Comparison of ENCODE assay signal across 8 mouse cellular contexts in the genomic region with DNA sequence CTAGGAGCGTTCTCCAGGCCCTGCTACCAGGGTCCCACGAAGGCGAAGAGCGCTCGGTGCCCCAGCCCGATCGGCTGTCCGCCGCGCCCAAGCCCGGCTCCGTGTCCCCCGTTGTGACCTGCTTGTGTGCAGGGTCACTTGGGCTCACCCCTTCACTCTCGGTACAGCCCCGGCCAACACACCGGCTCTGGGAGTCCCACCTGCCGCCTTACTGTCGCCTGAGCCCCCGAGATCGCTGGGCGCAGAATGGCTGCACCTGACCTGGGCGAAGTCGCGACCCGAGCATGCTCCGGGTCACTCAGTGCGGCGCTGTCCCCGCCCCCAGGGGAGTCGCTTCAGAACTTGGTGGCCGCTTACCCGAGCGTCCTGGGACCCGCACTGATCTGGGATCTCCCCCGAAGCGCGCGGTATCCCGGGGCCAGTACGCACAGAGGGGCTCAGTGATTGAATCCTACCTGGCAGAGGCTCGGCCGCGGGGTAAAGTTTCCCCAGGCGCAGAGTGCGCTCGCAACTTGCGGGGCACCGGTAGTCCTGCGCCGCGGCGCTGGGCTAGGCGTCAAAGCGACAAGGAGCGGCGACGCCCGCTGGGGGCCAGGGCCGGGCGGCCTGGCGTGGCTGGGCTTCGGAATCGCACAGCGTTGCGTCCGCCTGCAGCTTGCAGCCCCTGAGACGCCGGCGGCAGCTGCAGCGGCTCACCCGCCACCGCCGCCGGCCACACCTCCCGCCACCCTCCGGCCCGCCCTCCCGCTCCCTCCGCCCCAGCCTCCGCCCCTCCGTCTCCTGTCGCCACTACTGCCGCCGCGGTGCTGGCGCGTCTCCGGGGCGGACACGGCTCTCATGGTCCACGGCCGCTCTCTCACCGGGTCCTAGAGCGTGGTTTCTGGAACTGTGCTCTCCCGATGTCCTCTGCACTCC. TPM values are rescaled to one million over a fixed set of nuclear protein-coding genes. Genes with fewer than 3 reads are reported as not detected.
A peak's percentile ranks its signal among the peaks of the same experiment; 100 is the strongest.
DNase-seq lines count a peak whose midpoint lies in the region; ATAC-seq and TF ChIP-seq lines count a peak whose summit lies in the region.

A gene (minus strand): TSS at position 689 of the 915 bp plus-strand sequence.

- H3K4me3 ChIP-seq in CH12.LX (replicated peaks in 1 of 3; ENCODE audit: low read depth in 2 of 3, low read length in 2 of 3, poor library complexity in 1 of 3) = peak within 1 kb of the TSS in 1 of 3 experiments; percentile 48
- peak within 1 kb of the TSS; percentile 81 for H3K4me3 ChIP-seq in heart, embryonic 16.5 days (ENCODE audit: low read length)
- H3K4me3 ChIP-seq in lung, adult 2 months (replicated peaks; ENCODE audit: extremely low read depth, low read depth, low read length) = peak within 1 kb of the TSS; percentile 68
- H3K4me3 ChIP-seq in olfactory bulb, adult 2 months (ENCODE audit: insufficient read depth, low read depth, low read length) = peak within 1 kb of the TSS; percentile 48
- peak within 1 kb of the TSS; percentile 44 for H3K4me3 ChIP-seq in thymus, adult 2 months (ENCODE audit: control insufficient read depth, insufficient read depth, low read length)

- no peaks in the 10 kb centered on the region for H3K79me2 ChIP-seq in CH12.LX (replicated peaks; ENCODE audit: control insufficient read depth, extremely low read depth, insufficient read depth, poor library complexity, severe bottlenecking)

- no peak for TF ChIP-seq CTCF in CH12.LX (conservative IDR thresholded peaks at IDR 0.05 in 1 of 2, IDR thresholded peaks at IDR 0.05 in 1 of 2; ENCODE audit: low read depth in 2 of 2, low read length in 2 of 2)
- no peak for TF ChIP-seq CTCF in lung, adult 2 months (IDR thresholded peaks at IDR 0.05; ENCODE audit: insufficient read depth, low read length)
- TF ChIP-seq CTCF in olfactory bulb, adult 2 months (IDR thresholded peaks at IDR 0.05; ENCODE audit: insufficient read depth, low read depth, low read length) = no peak
- no peak for TF ChIP-seq CTCF in thymus, adult 2 months (IDR thresholded peaks at IDR 0.05; ENCODE audit: borderline replicate concordance, control insufficient read depth, extremely low read depth, insufficient read depth, low read length, poor library complexity)

- WGBS in heart, embryonic 16.5 days = under 1% methylated on average over 91 of the region's 95 CpGs
- WGBS in lung, adult 2 months = under 1% methylated on average over 95 of the region's 95 CpGs
- under 1% methylated on average over 95 of the region's 95 CpGs for WGBS in olfactory bulb, adult 2 months
- under 1% methylated on average over 93 of the region's 95 CpGs for WGBS in thymus, adult 2 months

- DNase-seq in CH12.LX (ENCODE audit: extremely low read depth) = peak; percentile 30
- peak; percentile 43 for DNase-seq in c-Kit-positive CD71-negative TER-119-negative erythroid progenitor cells, embryonic 14.5 days (ENCODE audit: low read depth)
- DNase-seq in kidney, postnatal 14 days = peak; percentile 87
- DNase-seq in lung, adult 2 months = peak; percentile 73
- peak; percentile 42 for DNase-seq in thymus, adult 2 months

- no peak within 1 kb of the TSS for H3K27ac ChIP-seq in CH12.LX (ENCODE audit: insufficient read depth, low read depth)
- H3K27ac ChIP-seq in heart, embryonic 16.5 days (ENCODE audit: low read length) = peak within 1 kb of the TSS; percentile 85
- H3K27ac ChIP-seq in olfactory bulb, adult 2 months (ENCODE audit: insufficient read depth, low read depth, low read length) = no peak within 1 kb of the TSS
- H3K27ac ChIP-seq in thymus, adult 2 months (ENCODE audit: control insufficient read depth, insufficient read depth, low read length) = no peak within 1 kb of the TSS

- dilution Hi-C loops in CH12.LX (cut with MboI; ENCODE audit: extremely low pct_ligation_motif_present, extremely low pct_unique_long_range_greater_than_20kb, low sequenced_read_pairs) = no loop called here

- peaks cover 98% of the 10 kb centered on the region for H3K27me3 ChIP-seq in CH12.LX (replicated peaks)
- no peaks in the 10 kb centered on the region for H3K27me3 ChIP-seq in heart, embryonic 16.5 days (ENCODE audit: control insufficient read depth, insufficient read depth, low read length)
- peaks cover 7% of the 10 kb centered on the region; the same call in 1 of the 2 replicates for H3K27me3 ChIP-seq in thymus, adult 2 months (ENCODE audit: control insufficient read depth, insufficient read depth, low read length)

- peak within 1 kb of the TSS; percentile 96 for H3K4me2 ChIP-seq in CH12.LX (ENCODE audit: insufficient read depth, low read depth, poor library complexity, severe bottlenecking)
- H3K4me2 ChIP-seq in heart, embryonic 16.5 days (ENCODE audit: low read depth, low read length) = peak within 1 kb of the TSS; percentile 97

- peak; percentile 85 for ATAC-seq in erythroid progenitor cell, adult 5-6 weeks (replicated peaks; ENCODE audit: low FRiP score, poor library complexity, severe bottlenecking)
- peak; percentile 82 for ATAC-seq in heart, embryonic 16.5 days (replicated peaks; ENCODE audit: extremely low read depth, insufficient read depth, low FRiP score)

- H3K4me1 ChIP-seq in CH12.LX (ENCODE audit: control insufficient read depth in 1 of 2, insufficient read depth in 2 of 2) = peaks cover 0 to 11% of the 10 kb centered on the region in 2 experiments; a peak in 3 of 4 replicates
- H3K4me1 ChIP-seq in heart, embryonic 16.5 days (ENCODE audit: control insufficient read depth, insufficient read depth, low read length) = peaks cover 30% of the 10 kb centered on the region
- peaks cover 9% of the 10 kb centered on the region for H3K4me1 ChIP-seq in lung, adult 2 months (ENCODE audit: control insufficient read depth, insufficient read depth, low read length)
- H3K4me1 ChIP-seq in olfactory bulb, adult 2 months (ENCODE audit: control insufficient read depth, insufficient read depth, low read length) = peaks cover 15% of the 10 kb centered on the region
- peaks cover 13% of the 10 kb centered on the region for H3K4me1 ChIP-seq in thymus, adult 2 months (replicated peaks; ENCODE audit: control insufficient read depth, insufficient read depth, low read length)

- no peaks in the 10 kb centered on the region for H3K36me3 ChIP-seq in CH12.LX (replicated peaks in 1 of 2; ENCODE audit: control insufficient read depth in 1 of 2, insufficient read depth in 1 of 2, low read length in 1 of 2)
- H3K36me3 ChIP-seq in heart, embryonic 16.5 days (ENCODE audit: control insufficient read depth, insufficient read depth) = no peaks in the 10 kb centered on the region
- H3K36me3 ChIP-seq in thymus, adult 2 months (ENCODE audit: control insufficient read depth, insufficient read depth, low read length) = no peaks in the 10 kb centered on the region

- TF ChIP-seq POLR2A in CH12.LX (IDR thresholded peaks at IDR 0.05; ENCODE audit: low read depth, low read length) = no peak
- TF ChIP-seq POLR2A in lung, adult 2 months (IDR thresholded peaks at IDR 0.05; ENCODE audit: borderline replicate concordance, extremely low read depth, low read depth, low read length) = peak; percentile 56; the same call in 1 of the 2 replicates
- TF ChIP-seq POLR2A in olfactory bulb, adult 2 months (IDR thresholded peaks at IDR 0.05; ENCODE audit: insufficient read depth, low read depth, low read length) = 0 out of 2 replicates have a peak, but pooled peaks have one; percentile 19
- TF ChIP-seq POLR2A in thymus, adult 2 months (IDR thresholded peaks at IDR 0.05; ENCODE audit: control insufficient read depth, extremely low read depth, insufficient read depth, low read length, poor library complexity) = no peak

- no peak within 1 kb of the TSS for H3K9ac ChIP-seq in CH12.LX (ENCODE audit: insufficient read depth, low read depth)
- peak within 1 kb of the TSS; percentile 90 for H3K9ac ChIP-seq in heart, embryonic 16.5 days (ENCODE audit: low read length)

- no peak for TF ChIP-seq EP300 in CH12.LX (IDR thresholded peaks at IDR 0.05; ENCODE audit: low read length)

- in situ Hi-C loops in CH12.LX (cut with MboI; ENCODE audit: low pct_ligation_motif_present, low pct_unique_long_range_greater_than_20kb, low sequenced_read_pairs) = loop anchor here (5.0 kb wide), 1 partner anchor 112 kb away; no protein-coding TSS in a partner anchor

- peaks cover 4% of the 10 kb centered on the region for H3K9me3 ChIP-seq in CH12.LX (replicated peaks; ENCODE audit: low read length)
- no peaks in the 10 kb centered on the region; the same call in 1 of the 2 replicates for H3K9me3 ChIP-seq in heart, embryonic 16.5 days (replicated peaks; ENCODE audit: control insufficient read depth, low read length)

- TF ChIP-seq RAD21 in CH12.LX (IDR thresholded peaks at IDR 0.05; ENCODE audit: low read depth, low read length) = no peak

TF ChIP-seq in CH12.LX, 34 proteins besides CTCF, POLR2A, EP300 and RAD21:
- TF ChIP-seq ZC3H11A (IDR thresholded peaks at IDR 0.05; ENCODE audit: low read depth, low read length) = no peak
- peak; percentile 58 for TF ChIP-seq NRF1 (IDR thresholded peaks at IDR 0.05; ENCODE audit: low read depth, low read length)
- TF ChIP-seq MAX (IDR thresholded peaks at IDR 0.05; ENCODE audit: low read length) = no peak

RNA-seq across cellular contexts. Expression of the gene that starts here (rescaled TPM):
- total RNA-seq in CH12.LX (2012; rRNA removed) = 0.13 and 0.38 TPM in 2 replicates
- total RNA-seq in CH12.LX (2014; rRNA removed) = not detected in 2 replicates
- polyA plus RNA-seq in CH12.LX (2012; ENCODE audit: insufficient read length, low read depth) = not detected in 2 replicates
- 2.2 TPM in 1 of 2 replicates, not detected in the other for total RNA-seq in erythroid progenitor cell, adult 5-6 weeks (2015; ENCODE audit: low replicate concordance)
- total RNA-seq in erythroid progenitor cell, adult 5-6 weeks (2017; ENCODE audit: low replicate concordance) = 0.61 and 0.64 TPM in 2 replicates
- polyA plus RNA-seq in heart, embryonic 16.5 days (2015; fragmentation: Nextera tagmentation; extraction: Ambion mirVana) = 28.5 and 33.9 TPM in 2 replicates
- polyA plus RNA-seq in lung, adult 2 months (2012; rRNA removed) = 158 and 172 TPM in 2 replicates
- not detected in 2 replicates for polyA plus RNA-seq in olfactory bulb, adult 2 months (2012; ENCODE audit: insufficient read depth, insufficient read length, low replicate concordance, missing spikeins)
- 10.7 and 12.2 TPM in 2 replicates for polyA plus RNA-seq in thymus, adult 2 months (2012; rRNA removed)

Comparison
In these comparisons a context has a peak if more than half of its experiments do, and no peak if none do; other contexts are left out.
1. Peak in DNase-seq and H3K4me2 ChIP-seq in CH12.LX; RNA of the gene not detected or under 1 TPM.
2. DNase-seq: peak in every context shown above with its lines; median percentile 87 in kidney, postnatal 14 days; 73 in lung, adult 2 months; 43 in c-Kit-positive CD71-negative TER-119-negative erythroid progenitor cells, embryonic 14.5 days; 42 in thymus, adult 2 months; 30 in CH12.LX.
3. POLR2A ChIP-seq: peak in lung, adult 2 months (single experiment) and olfactory bulb, adult 2 months (single experiment); none in CH12.LX (single experiment) and thymus, adult 2 months (single experiment).